Mouse (Mus musculus) forebrain, embryonic 13.5 days (tissue): ENCODE data around the gene Speg. TPM values are rescaled to one million over a fixed set of nuclear protein-coding genes. Genes with fewer than 3 reads are reported as not detected.

Experiments used
- ATAC-seq: fragments of 200-750 bp; cut with Nextera tagmentation; 2 replicates; pipeline ENCODE4 v1.8.0; 2017
- H3K27ac ChIP-seq: fragments of 300-500 bp; sonication (generic); 2 replicates; pipeline ENCODE4 v1.5.1; 2015; ENCODE audit warnings: inconsistent platforms, mild to moderate bottlenecking, moderate library complexity
- H3K27me3 ChIP-seq: fragments of 300-500 bp; sonication (generic); 2 replicates; pipeline ENCODE4 v1.6.1; 2015; ENCODE audit warnings: mild to moderate bottlenecking, inconsistent platforms
- H3K36me3 ChIP-seq: fragments of 300-500 bp; sonication (generic); 2 replicates; pipeline ENCODE4 v1.6.1; 2015; ENCODE audit warnings: mild to moderate bottlenecking, inconsistent platforms; ENCODE audit not compliant: poor library complexity, severe bottlenecking
- H3K4me1 ChIP-seq: fragments of 300-500 bp; sonication (generic); 2 replicates; pipeline ENCODE4 v1.6.1; 2015; ENCODE audit warnings: inconsistent platforms
- H3K4me2 ChIP-seq: fragments of 300-500 bp; sonication (generic); 2 replicates; pipeline ENCODE4 v1.6.1; 2015; ENCODE audit warnings: inconsistent platforms, mild to moderate bottlenecking, moderate library complexity
- H3K4me3 ChIP-seq: fragments of 300-500 bp; sonication (generic); 2 replicates; pipeline ENCODE4 v1.5.1; 2015; ENCODE audit warnings: mild to moderate bottlenecking, inconsistent platforms
- H3K9ac ChIP-seq: fragments of 300-500 bp; sonication (generic); 2 replicates; pipeline ENCODE4 v1.6.1; 2015; ENCODE audit warnings: mild to moderate bottlenecking, inconsistent platforms
- H3K9me3 ChIP-seq: fragments of 300-500 bp; sonication (generic); replicated peaks from 2 replicates; pipeline ENCODE4 v1.6.1; 2016; ENCODE audit warnings: inconsistent platforms
- WGBS: fragments of 180-500 bp; shearing (Covaris S2); methylation state at CpG from one replicate; pipeline ENCODE4 v1.1.7; 2015; 5-methylcytosine and 5-hydroxymethylcytosine counted together
- polyA plus RNA-seq: library from polyadenylated mRNA; unstranded; fragments of >200 nt; fragmentation: Nextera tagmentation; extraction: Ambion mirVana; gene quantifications from 2 replicates; pipeline ENCODE4 v1.2.1, GENCODE M21; 2015

Gene Speg
- polyA plus RNA-seq, 1 experiment from 2014 or later, result 7.6 TPM

DNA sequence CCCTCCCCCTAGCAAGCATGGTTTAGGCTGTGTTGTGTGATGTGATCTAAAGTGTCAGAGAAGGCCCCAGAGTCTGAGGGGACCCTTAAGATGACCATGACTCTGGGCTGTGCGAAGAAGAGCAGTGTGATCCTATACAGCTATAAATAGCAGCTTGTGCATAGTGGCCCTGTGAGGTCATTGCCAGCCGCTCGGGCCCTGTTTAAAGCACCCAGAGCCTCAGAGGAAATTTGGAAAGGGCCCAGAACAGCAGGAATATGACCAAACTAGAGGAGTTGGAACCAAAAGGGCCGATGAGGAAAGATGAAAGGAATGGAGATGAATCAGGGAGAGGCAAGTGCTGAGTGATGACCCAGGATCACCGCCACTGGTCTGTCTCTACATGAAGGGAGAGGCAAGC, 27.8 kb upstream of the Speg start:
- no peak for ATAC-seq
- Histone ChIP-seq H3K9ac (no peak overlapping the region), H3K27ac (no peak overlapping the region), H3K27me3 (peaks cover 24% of the 10 kb centered on the region), H3K4me2 (no peak overlapping the region), H3K4me1 (peaks cover 11% of the 10 kb centered on the region; the same call in 1 of the 2 replicates), H3K4me3 (no peak overlapping the region), H3K36me3 (no peaks in the 10 kb centered on the region), H3K9me3 (no peaks in the 10 kb centered on the region)
- whole genome bisulfite sequencing, result 83% methylated on average over 5 of the region's 5 CpGs

DNA sequence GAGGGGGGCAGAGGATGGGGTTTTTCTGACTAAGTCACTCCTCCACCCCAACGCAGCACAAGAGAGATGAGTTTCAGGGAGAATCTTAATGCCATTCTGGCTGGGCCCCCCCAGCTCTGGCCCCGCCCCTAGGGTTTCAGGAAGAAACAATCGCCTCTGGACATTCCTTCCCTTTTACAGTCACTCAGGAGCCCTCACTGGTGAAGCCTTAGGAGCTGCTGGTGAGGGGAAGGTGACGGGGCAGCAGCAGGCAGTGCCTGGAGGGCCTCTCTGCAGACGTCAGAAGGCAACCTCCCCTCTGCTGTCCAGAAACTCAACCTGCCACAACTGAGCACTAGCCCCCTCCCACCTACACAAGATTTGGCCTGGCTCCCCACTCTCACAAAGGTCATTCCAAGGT, 25.8 kb upstream of the Speg start:
- Histone ChIP-seq H3K4me1 (peaks cover 9% of the 10 kb centered on the region; the same call in 1 of the 2 replicates), H3K4me3 (no peak overlapping the region), H3K9me3 (no peaks in the 10 kb centered on the region), H3K9ac (no peak overlapping the region), H3K27me3 (peaks cover 18% of the 10 kb centered on the region), H3K36me3 (no peaks in the 10 kb centered on the region), H3K4me2 (no peak overlapping the region), H3K27ac (no peak overlapping the region)
- ATAC-seq, result no peak
- 45% methylated on average over 5 of the region's 5 CpGs for WGBS

DNA sequence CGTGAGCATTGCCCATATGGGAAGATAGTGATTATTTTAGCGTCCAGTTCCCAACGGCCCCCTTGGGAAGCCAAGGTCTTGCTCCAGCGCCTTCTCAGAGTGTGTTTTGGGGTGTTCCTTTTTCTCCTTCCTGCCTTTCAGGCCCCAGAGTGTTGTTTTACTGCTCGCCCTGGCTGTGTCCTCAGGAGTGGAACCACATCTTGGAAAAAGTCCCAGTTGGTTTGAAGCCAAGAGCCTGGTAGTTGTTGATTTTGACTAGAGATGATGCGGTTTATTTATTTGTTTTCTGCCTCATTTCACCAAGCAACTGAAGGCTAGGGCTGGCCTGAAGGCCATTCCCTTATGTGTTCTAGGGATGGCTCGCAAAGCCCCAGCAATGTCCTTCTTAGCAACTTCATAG, 17.8 kb upstream of the Speg start:
- H3K27me3 ChIP-seq, result peaks cover 45% of the 10 kb centered on the region
- H3K4me2 ChIP-seq, result no peak overlapping the region
- H3K9ac ChIP-seq, result no peak overlapping the region
- WGBS, result 75% methylated on average over 7 of the region's 7 CpGs
- H3K4me3 ChIP-seq, result no peak overlapping the region
- ATAC-seq, result no peak
- no peak overlapping the region for H3K27ac ChIP-seq
- peaks cover 9% of the 10 kb centered on the region for H3K4me1 ChIP-seq
- H3K9me3 ChIP-seq, result no peaks in the 10 kb centered on the region
- H3K36me3 ChIP-seq, result no peaks in the 10 kb centered on the region

DNA sequence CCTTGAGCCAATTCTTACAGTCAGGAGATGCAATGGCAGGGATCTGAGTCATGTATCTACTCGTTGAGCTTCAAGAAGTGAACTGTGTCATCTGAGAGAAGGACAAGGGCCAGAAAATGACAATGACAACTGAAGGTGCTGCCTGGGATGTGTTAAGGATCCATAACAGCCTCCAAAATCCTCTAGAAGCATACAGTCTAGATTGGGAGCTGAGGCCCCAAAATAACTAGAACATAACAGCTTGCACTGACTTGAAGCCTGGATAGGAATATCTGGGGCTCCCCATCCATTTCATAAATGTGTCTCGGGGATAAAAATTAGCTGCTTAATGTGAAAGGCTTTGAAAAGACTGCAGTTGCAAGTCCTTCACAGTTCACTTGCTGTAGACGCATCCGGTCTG, 17.1 kb upstream of the Speg start:
- no peak for ATAC-seq
- Histone ChIP-seq H3K27ac (no peak overlapping the region), H3K36me3 (no peaks in the 10 kb centered on the region), H3K9me3 (no peaks in the 10 kb centered on the region), H3K4me1 (peaks cover 9% of the 10 kb centered on the region), H3K4me2 (no peak overlapping the region), H3K4me3 (no peak overlapping the region), H3K27me3 (peaks cover 53% of the 10 kb centered on the region), H3K9ac (no peak overlapping the region)
- WGBS, result 86% methylated on average over 4 of the region's 4 CpGs

DNA sequence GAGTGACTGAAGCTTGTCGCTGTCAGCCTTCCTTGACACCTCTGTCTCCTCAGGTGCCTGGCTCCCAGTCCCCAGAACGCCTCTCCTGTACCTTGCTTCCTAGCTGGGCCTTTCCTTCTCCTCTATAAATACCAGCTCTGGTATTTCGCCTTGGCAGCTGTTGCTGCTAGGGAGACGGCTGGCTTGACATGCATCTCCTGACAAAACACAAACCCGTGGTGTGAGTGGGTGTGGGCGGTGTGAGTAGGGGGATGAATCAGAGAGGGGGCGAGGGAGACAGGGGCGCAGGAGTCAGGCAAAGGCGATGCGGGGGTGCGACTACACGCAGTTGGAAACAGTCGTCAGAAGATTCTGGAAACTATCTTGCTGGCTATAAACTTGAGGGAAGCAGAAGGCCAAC, 15.8 kb upstream of the Speg start:
- WGBS, result 78% methylated on average over 13 of the region's 13 CpGs
- no peaks in the 10 kb centered on the region for H3K9me3 ChIP-seq
- H3K27me3 ChIP-seq, result peaks cover 55% of the 10 kb centered on the region
- ATAC-seq, result no peak
- peaks cover 9% of the 10 kb centered on the region for H3K4me1 ChIP-seq
- no peak overlapping the region for H3K4me3 ChIP-seq
- H3K27ac ChIP-seq, result no peak overlapping the region
- no peak overlapping the region for H3K9ac ChIP-seq
- no peak overlapping the region for H3K4me2 ChIP-seq
- no peaks in the 10 kb centered on the region for H3K36me3 ChIP-seq

DNA sequence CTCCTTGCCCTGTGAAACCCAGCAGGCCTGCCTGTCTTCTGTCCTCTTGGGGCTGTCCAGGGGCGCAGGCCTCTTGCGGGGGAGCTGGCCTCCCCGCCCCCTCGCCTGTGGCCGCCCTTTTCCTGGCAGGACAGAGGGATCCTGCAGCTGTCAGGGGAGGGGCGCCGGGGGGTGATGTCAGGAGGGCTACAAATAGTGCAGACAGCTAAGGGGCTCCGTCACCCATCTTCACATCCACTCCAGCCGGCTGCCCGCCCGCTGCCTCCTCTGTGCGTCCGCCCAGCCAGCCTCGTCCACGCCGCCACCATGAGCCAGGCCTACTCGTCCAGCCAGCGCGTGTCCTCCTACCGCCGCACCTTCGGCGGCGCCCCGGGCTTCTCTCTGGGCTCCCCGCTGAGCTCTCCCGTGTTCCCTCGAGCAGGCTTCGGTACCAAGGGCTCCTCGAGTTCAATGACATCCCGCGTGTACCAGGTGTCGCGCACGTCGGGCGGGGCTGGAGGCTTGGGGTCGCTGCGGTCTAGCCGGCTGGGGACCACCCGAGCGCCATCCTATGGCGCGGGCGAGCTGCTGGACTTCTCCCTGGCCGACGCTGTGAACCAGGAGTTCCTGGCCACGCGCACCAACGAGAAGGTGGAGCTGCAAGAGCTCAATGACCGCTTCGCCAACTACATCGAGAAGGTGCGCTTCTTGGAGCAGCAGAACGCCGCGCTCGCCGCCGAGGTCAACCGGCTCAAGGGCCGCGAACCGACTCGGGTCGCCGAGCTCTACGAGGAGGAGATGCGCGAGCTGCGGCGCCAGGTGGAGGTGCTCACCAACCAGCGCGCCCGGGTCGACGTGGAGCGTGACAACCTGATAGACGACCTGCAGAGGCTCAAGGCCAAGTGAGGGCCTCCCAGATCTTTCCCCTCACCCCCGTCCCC, 14.7 kb upstream of the Speg start, which contains the start of gene Des:
Gene Des (plus strand): TSS at position 218 of the 920 bp plus-strand sequence.
- WGBS, result 2% methylated on average over 78 of the region's 80 CpGs
- no peaks in the 10 kb centered on the region for H3K9me3 ChIP-seq
- H3K36me3 ChIP-seq, result no peaks in the 10 kb centered on the region
- H3K27me3 ChIP-seq, result peaks cover 55% of the 10 kb centered on the region
- H3K27ac ChIP-seq, result no peak within 1 kb of the TSS
- peak within 1 kb of the TSS; percentile 56 for H3K4me2 ChIP-seq
- peaks cover 11% of the 10 kb centered on the region for H3K4me1 ChIP-seq
- H3K9ac ChIP-seq, result 0 out of 2 replicates have a peak within 1 kb of the TSS, but pooled peaks have one; percentile 13
- no peak for ATAC-seq
- peak within 1 kb of the TSS; percentile 30 for H3K4me3 ChIP-seq

DNA sequence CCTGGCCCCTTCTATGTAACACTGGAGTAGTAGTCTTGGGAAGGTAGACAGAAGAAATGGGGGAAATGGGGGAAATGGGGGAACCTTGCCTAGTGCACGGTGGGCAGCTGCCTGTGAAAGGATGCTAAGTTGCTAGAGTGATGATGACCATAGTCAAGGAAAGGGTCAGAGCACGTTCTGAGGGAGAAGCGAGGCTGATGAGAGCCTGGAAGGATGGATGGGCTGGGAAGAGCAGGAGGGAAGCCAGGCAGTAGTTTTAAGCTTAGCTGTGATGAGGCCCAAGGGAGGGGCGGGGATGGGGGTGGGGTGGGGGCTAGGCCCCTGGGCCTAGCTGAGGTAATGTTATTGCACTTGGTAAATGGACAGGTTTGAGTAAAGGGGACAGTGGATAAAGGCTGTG, 14.0 kb upstream of the Speg start:
- peak overlapping the region; percentile 56; the same call in 1 of the 2 replicates for H3K4me2 ChIP-seq

DNA sequence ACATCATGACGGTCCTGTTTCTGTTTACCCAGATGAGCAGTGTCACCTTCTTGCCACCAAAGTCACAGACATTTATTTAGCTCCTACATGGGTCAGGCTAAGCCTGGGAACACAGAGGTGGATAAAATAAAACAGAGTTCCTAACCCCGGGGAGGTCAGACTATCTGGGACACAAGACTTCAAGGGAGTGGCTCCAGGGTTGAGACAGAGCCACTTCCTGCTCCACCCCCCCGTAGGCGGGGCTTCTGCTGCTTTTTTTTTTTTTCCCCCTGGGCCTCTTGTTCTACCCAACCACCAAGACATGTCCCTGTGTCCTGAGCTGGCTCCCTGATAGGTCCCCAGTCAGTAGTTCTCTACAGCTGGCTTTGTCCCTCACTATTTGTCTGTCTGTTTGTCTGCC, 13.3 kb upstream of the Speg start:
- peaks cover 55% of the 10 kb centered on the region for H3K27me3 ChIP-seq
- 41% methylated on average over 4 of the region's 4 CpGs for WGBS

More for the DNA sequence above, 14.0 kb upstream of the Speg start:
- Histone ChIP-seq H3K4me3 (no peak overlapping the region), H3K27ac (no peak overlapping the region), H3K36me3 (no peaks in the 10 kb centered on the region), H3K4me1 (peaks cover 19% of the 10 kb centered on the region), H3K9me3 (no peaks in the 10 kb centered on the region), H3K27me3 (peaks cover 55% of the 10 kb centered on the region), H3K9ac (no peak overlapping the region)
- ATAC-seq, result no peak
- WGBS, result 51% methylated on average over 4 of the region's 4 CpGs

DNA sequence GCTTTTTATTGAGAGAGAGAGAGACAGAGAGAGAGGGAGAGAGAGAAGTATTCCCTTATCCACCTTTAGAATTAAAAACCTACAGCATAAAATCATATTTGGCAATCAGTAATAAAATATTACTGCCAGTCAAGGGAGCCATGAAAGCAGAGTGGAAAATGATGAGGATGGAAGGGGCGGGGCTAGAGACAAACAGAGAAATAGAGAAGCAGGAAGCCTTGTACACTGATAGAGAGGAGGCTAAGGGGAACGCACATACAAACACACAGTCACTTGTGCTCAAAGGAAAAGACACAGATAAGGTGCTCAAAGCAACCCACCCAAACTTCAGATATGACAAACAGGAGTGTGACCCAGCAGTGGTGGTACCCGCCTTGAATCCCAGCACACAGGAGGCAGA, 11.2 kb upstream of the Speg start:
- H3K4me2 ChIP-seq, result no peak overlapping the region
- peaks cover 20% of the 10 kb centered on the region for H3K4me1 ChIP-seq
- no peaks in the 10 kb centered on the region for H3K36me3 ChIP-seq
- no peak overlapping the region for H3K27ac ChIP-seq
- 93% methylated on average over 3 of the region's 3 CpGs for WGBS
- no peak overlapping the region for H3K4me3 ChIP-seq
- H3K27me3 ChIP-seq, result peaks cover 48% of the 10 kb centered on the region
- H3K9me3 ChIP-seq, result no peaks in the 10 kb centered on the region
- no peak for ATAC-seq
- no peak overlapping the region for H3K9ac ChIP-seq

More for the DNA sequence above, 13.3 kb upstream of the Speg start:
- H3K4me2 ChIP-seq, result no peak overlapping the region
- no peak for ATAC-seq
- no peak overlapping the region for H3K4me3 ChIP-seq
- no peak overlapping the region for H3K27ac ChIP-seq
- no peak overlapping the region for H3K9ac ChIP-seq
- no peaks in the 10 kb centered on the region for H3K36me3 ChIP-seq
- H3K4me1 ChIP-seq, result peaks cover 20% of the 10 kb centered on the region
- no peaks in the 10 kb centered on the region for H3K9me3 ChIP-seq

DNA sequence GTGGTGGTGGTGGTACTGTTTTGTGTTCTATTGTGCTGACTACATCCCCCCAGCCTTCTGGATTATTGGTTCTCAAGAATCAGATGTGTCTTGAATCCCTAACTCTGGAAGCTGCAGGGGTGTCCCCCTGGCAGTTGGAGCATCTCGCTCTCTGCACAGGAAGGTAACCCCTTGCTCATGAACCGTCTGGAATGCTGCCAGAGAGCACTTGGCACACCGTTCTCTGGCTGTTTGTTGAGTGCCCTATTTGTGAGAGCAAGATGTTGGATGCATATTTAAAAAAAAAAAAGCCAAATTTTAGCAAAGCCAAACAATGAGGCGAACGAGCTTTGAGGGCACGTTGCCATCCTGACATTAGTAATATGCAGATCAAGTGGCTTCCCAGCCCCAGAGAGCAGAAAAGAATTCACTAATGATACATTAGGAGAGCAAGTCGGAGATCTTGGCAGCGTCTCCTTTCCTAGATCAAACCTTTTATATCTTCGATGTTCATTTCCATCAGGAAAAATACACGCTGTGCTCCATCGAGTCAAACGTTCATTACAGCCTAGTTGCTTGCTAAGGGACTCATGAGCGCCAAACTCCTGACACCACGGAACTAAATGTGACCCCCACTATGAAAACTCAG, 9.5 kb upstream of the Speg start:
- Histone ChIP-seq H3K4me2 (no peak overlapping the region), H3K36me3 (no peaks in the 10 kb centered on the region), H3K27me3 (peaks cover 38% of the 10 kb centered on the region), H3K9me3 (no peaks in the 10 kb centered on the region), H3K4me1 (peaks cover 13% of the 10 kb centered on the region), H3K9ac (no peak overlapping the region), H3K4me3 (no peak overlapping the region), H3K27ac (no peak overlapping the region)
- WGBS, result 62% methylated on average over 14 of the region's 14 CpGs
- no peak for ATAC-seq

DNA sequence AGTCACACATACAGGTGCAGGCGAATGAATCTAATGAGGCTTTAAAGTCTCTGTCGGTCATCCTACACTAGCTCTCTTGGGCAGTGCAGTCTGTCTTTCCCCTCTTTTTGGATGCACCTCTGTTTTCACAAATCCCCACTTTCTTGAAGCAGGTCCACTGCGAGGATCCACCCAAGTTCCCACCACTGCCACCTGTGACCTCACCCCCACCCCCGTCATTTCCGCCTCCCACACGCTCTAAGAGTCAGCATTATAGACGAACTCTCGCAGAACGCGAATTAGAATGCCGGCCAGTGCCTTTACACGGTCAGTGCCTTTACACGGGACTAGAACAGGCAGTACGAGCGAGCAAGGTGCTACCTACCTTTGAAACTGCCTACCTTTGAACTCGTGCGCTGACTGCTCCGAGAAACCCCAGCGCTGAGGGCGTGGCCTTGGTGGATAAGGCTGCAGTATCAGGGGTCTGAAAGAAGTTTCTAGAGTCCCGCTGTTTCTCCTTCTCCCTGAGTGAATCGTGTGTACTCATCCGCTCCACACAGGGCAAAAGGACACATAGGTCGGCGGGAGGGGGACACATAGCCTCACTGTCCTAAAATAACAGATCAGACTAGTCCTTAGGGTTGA, 5.6 kb upstream of the Speg start:
- H3K4me3 ChIP-seq, result no peak overlapping the region
- no peak for ATAC-seq
- no peak overlapping the region for H3K4me2 ChIP-seq
- H3K4me1 ChIP-seq, result peaks cover 11% of the 10 kb centered on the region; the same call in 1 of the 2 replicates
- no peak overlapping the region for H3K27ac ChIP-seq
- H3K9me3 ChIP-seq, result no peaks in the 10 kb centered on the region
- WGBS, result 52% methylated on average over 25 of the region's 25 CpGs
- no peaks in the 10 kb centered on the region for H3K36me3 ChIP-seq
- H3K9ac ChIP-seq, result no peak overlapping the region
- H3K27me3 ChIP-seq, result peaks cover 15% of the 10 kb centered on the region
